22 mouse cellular contexts compared by ENCODE assay signal in the genomic region with DNA sequence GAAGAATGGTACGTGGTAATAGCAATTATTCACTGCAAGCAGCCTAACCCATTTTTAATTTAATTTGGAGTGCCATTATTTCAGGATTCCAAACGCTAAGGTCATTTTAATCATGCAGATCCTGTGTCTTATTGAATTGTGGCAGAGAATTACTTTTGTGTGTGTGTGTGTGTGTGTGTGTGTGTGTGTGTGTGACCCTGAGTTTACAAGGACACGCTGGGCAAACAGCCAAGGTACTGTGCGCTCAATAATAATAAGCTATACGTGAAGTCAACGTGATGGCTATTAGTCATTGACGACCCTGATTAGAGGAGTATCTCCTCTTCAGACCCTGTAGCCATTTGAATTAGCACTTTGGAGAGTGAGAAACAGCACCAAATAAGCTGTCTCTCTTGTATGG.
DNase-seq lines count a peak whose midpoint lies in the region; ATAC-seq and TF ChIP-seq lines count a peak whose summit lies in the region.
"Had no signal": no experiment of that assay in that cellular context is flagged by ENCODE, and none has a peak within 500 bp of the region (broad histone marks: within the 10 kb centered on the region; RNA-seq: fewer than 3 reads in every experiment).

No protein-coding gene starts in this region.

- WGBS in hindbrain, embryonic 12.5 days: 66% methylated on average over 7 of the region's 7 CpGs
- 77% methylated on average over 7 of the region's 7 CpGs for WGBS in hindbrain, embryonic 11.5 days
- WGBS in midbrain, embryonic 14.5 days: 62% methylated on average over 7 of the region's 7 CpGs
- 85% methylated on average over 7 of the region's 7 CpGs for WGBS in midbrain, embryonic 11.5 days
- WGBS in hindbrain, postnatal 0 days: 38% methylated on average over 7 of the region's 7 CpGs

- H3K9ac ChIP-seq in hindbrain, embryonic 12.5 days: no peak overlapping the region
- H3K9ac ChIP-seq in hindbrain, embryonic 11.5 days (ENCODE audit: low read depth, low read length): no peak overlapping the region
- H3K9ac ChIP-seq in midbrain, embryonic 14.5 days (replicated peaks; ENCODE audit: low read length): no peak overlapping the region
- no peak overlapping the region for H3K9ac ChIP-seq in midbrain, embryonic 11.5 days (ENCODE audit: low read length)
- H3K9ac ChIP-seq in hindbrain, postnatal 0 days (replicated peaks; ENCODE audit: low read length): no peak overlapping the region
- H3K9ac ChIP-seq: embryonic facial prominence, embryonic 13.5 days; forebrain, embryonic 15.5 days had no signal

- no peaks in the 10 kb centered on the region for H3K9me3 ChIP-seq in hindbrain, embryonic 12.5 days (replicated peaks)
- H3K9me3 ChIP-seq in hindbrain, embryonic 11.5 days (ENCODE audit: control insufficient read depth, low read length): no peaks in the 10 kb centered on the region
- no peaks in the 10 kb centered on the region for H3K9me3 ChIP-seq in midbrain, embryonic 14.5 days (ENCODE audit: control insufficient read depth, low read length)
- H3K9me3 ChIP-seq in midbrain, embryonic 11.5 days (ENCODE audit: control insufficient read depth, low read length): no peaks in the 10 kb centered on the region
- H3K9me3 ChIP-seq in hindbrain, postnatal 0 days (ENCODE audit: low read length): no peaks in the 10 kb centered on the region
- H3K9me3 ChIP-seq: embryonic facial prominence, embryonic 13.5 days; forebrain, embryonic 15.5 days; heart, embryonic 10.5 days had no signal

- H3K27ac ChIP-seq in hindbrain, embryonic 12.5 days: 0 out of 2 replicates have a peak overlapping the region, but pooled peaks have one; percentile 19
- H3K27ac ChIP-seq in hindbrain, embryonic 11.5 days (ENCODE audit: low read depth, low read length): no peak overlapping the region
- H3K27ac ChIP-seq in midbrain, embryonic 14.5 days (replicated peaks; ENCODE audit: low read depth, low read length): no peak overlapping the region
- H3K27ac ChIP-seq in midbrain, embryonic 11.5 days (ENCODE audit: low read depth, low read length): no peak overlapping the region
- H3K27ac ChIP-seq in hindbrain, postnatal 0 days: no peak overlapping the region
- H3K27ac ChIP-seq: embryonic facial prominence, embryonic 13.5 days; forebrain, embryonic 15.5 days; heart, embryonic 10.5 days had no signal

- H3K36me3 ChIP-seq in hindbrain, embryonic 12.5 days: no peaks in the 10 kb centered on the region
- no peaks in the 10 kb centered on the region for H3K36me3 ChIP-seq in hindbrain, embryonic 11.5 days (ENCODE audit: control insufficient read depth, insufficient read depth, low read length)
- no peaks in the 10 kb centered on the region for H3K36me3 ChIP-seq in midbrain, embryonic 14.5 days (ENCODE audit: control insufficient read depth, insufficient read depth, low read length)
- H3K36me3 ChIP-seq in midbrain, embryonic 11.5 days (ENCODE audit: control insufficient read depth, insufficient read depth, low read length): no peaks in the 10 kb centered on the region
- H3K36me3 ChIP-seq in hindbrain, postnatal 0 days (ENCODE audit: insufficient read depth, low read length): no peaks in the 10 kb centered on the region
- H3K36me3 ChIP-seq: embryonic facial prominence, embryonic 13.5 days; forebrain, embryonic 15.5 days; heart, embryonic 10.5 days had no signal

- H3K4me2 ChIP-seq in hindbrain, embryonic 12.5 days (replicated peaks): no peak overlapping the region
- H3K4me2 ChIP-seq in hindbrain, embryonic 11.5 days (replicated peaks; ENCODE audit: low read depth, low read length): no peak overlapping the region
- H3K4me2 ChIP-seq in midbrain, embryonic 14.5 days (ENCODE audit: low read length): no peak overlapping the region
- H3K4me2 ChIP-seq in midbrain, embryonic 11.5 days: no peak overlapping the region
- no peak overlapping the region for H3K4me2 ChIP-seq in hindbrain, postnatal 0 days (ENCODE audit: low read depth, low read length)
- H3K4me2 ChIP-seq: embryonic facial prominence, embryonic 13.5 days; forebrain, embryonic 15.5 days had no signal

- no peak for TF ChIP-seq CTCF in hindbrain, postnatal 0 days (IDR thresholded peaks at IDR 0.05; ENCODE audit: low read depth)

- ATAC-seq in hindbrain, embryonic 12.5 days (ENCODE audit: low FRiP score): no peak
- ATAC-seq in hindbrain, embryonic 11.5 days (ENCODE audit: low FRiP score): no peak
- ATAC-seq in midbrain, embryonic 14.5 days (ENCODE audit: low FRiP score, low TSS enrichment): no peak
- no peak for ATAC-seq in midbrain, embryonic 11.5 days (ENCODE audit: low FRiP score)
- no peak for ATAC-seq in hindbrain, postnatal 0 days
- ATAC-seq: activated CD4-positive, CD25-positive, alpha-beta regulatory T cell, adult 4 months; forebrain, embryonic 15.5 days; intestine, embryonic 16.5 days; Patski had no signal

- peak; percentile 34 for DNase-seq in adrenal gland, postnatal 25 days
- DNase-seq in adrenal gland, adult 2 months: no peak
- DNase-seq in hindbrain, embryonic 11.5 days (ENCODE audit: low spot score): no peak
- peak; percentile 38 for DNase-seq in midbrain, embryonic 14.5 days
- DNase-seq in midbrain, embryonic 11.5 days (ENCODE audit: low spot score, missing footprints): no peak
- peak; percentile 15 for DNase-seq in hindbrain, postnatal 0 days (ENCODE audit: low spot score)
- DNase-seq: cerebellum, adult 18-20 months; cerebellum, adult 9-11 months; cerebellum, postnatal 36 days; gastrocnemius, postnatal 10 days; heart, adult 18-20 months; heart, postnatal 10 days; heart, postnatal 4 days; kidney, adult 2 months had no signal

- H3K4me3 ChIP-seq in hindbrain, embryonic 12.5 days: no peak overlapping the region
- no peak overlapping the region for H3K4me3 ChIP-seq in hindbrain, embryonic 11.5 days (ENCODE audit: low read depth, low read length)
- H3K4me3 ChIP-seq in midbrain, embryonic 14.5 days (replicated peaks; ENCODE audit: low read depth, low read length): no peak overlapping the region
- no peak overlapping the region for H3K4me3 ChIP-seq in midbrain, embryonic 11.5 days (ENCODE audit: low read depth, low read length)
- no peak overlapping the region for H3K4me3 ChIP-seq in hindbrain, postnatal 0 days (ENCODE audit: low read length)
- H3K4me3 ChIP-seq: embryonic facial prominence, embryonic 13.5 days; forebrain, embryonic 15.5 days; heart, embryonic 10.5 days had no signal

- H3K4me1 ChIP-seq in hindbrain, embryonic 12.5 days: peaks cover 5% of the 10 kb centered on the region; the same call in 1 of the 2 replicates
- H3K4me1 ChIP-seq in hindbrain, embryonic 11.5 days (replicated peaks; ENCODE audit: control insufficient read depth, insufficient read depth, low read length): no peaks in the 10 kb centered on the region
- H3K4me1 ChIP-seq in midbrain, embryonic 14.5 days (ENCODE audit: control insufficient read depth, insufficient read depth, low read length): 0 out of 2 replicates have a peak, but pooled peaks cover 4% of the 10 kb centered on the region
- H3K4me1 ChIP-seq in midbrain, embryonic 11.5 days (ENCODE audit: control insufficient read depth, insufficient read depth, low read length): no peaks in the 10 kb centered on the region
- peaks cover 7% of the 10 kb centered on the region; the same call in 1 of the 2 replicates for H3K4me1 ChIP-seq in hindbrain, postnatal 0 days (ENCODE audit: insufficient read depth, low read length)
- H3K4me1 ChIP-seq: embryonic facial prominence, embryonic 13.5 days had no signal

- no peaks in the 10 kb centered on the region for H3K27me3 ChIP-seq in hindbrain, embryonic 12.5 days
- no peaks in the 10 kb centered on the region for H3K27me3 ChIP-seq in hindbrain, embryonic 11.5 days (ENCODE audit: control insufficient read depth, insufficient read depth, low read length)
- no peaks in the 10 kb centered on the region for H3K27me3 ChIP-seq in midbrain, embryonic 14.5 days (ENCODE audit: control insufficient read depth, insufficient read depth, low read length)
- H3K27me3 ChIP-seq in midbrain, embryonic 11.5 days (ENCODE audit: control insufficient read depth, insufficient read depth, low read length): no peaks in the 10 kb centered on the region
- H3K27me3 ChIP-seq in hindbrain, postnatal 0 days (ENCODE audit: insufficient read depth, low read length): no peaks in the 10 kb centered on the region
- H3K27me3 ChIP-seq: CH12.LX; embryonic facial prominence, embryonic 13.5 days; forebrain, embryonic 15.5 days; Patski had no signal

Comparison
In these comparisons a context has a peak if more than half of its experiments do, and no peak if none do; other contexts are left out.
1. DNase-seq: peak in adrenal gland, postnatal 25 days (single experiment), midbrain, embryonic 14.5 days (single experiment) and hindbrain, postnatal 0 days (single experiment); none in adrenal gland, adult 2 months (single experiment), hindbrain, embryonic 11.5 days (single experiment) and midbrain, embryonic 11.5 days (single experiment).